Mouse (Mus musculus) cerebellum, postnatal 25 days (tissue): ENCODE data around the gene Zfp955b.
"Not testable (repeated sequence)": the region's sequence is repeated elsewhere in the genome, so short reads cannot be mapped to it uniquely, and the experiment has no call there.

Source experiments
- DNase-seq, 2 experiments: peaks; one replicate each; pipeline ENCODE4 v3.0.0; 2021; ENCODE audit warnings: mixed read lengths in 2 of 2

Zfp955b gene

GRCm38 (mm10) chr17:33289039-33289875 is at the start of gene Zfp955b:
TSS of gene Zfp955b (plus strand) at chr17:33289544.
- DNase-seq: not testable (repeated sequence)

GRCm38 (mm10) chr17:33254530-33255318 is 34.6 kb upstream of the Zfp955b start, which contains the start of gene Zfp955a:
TSS of gene Zfp955a (minus strand) at chr17:33255145.
- DNase-seq: not testable (repeated sequence)

- DNase-seq: not testable (repeated sequence)
Measured at GRCm38 (mm10) chr17:33255319-33255657, 34.1 kb upstream of the Zfp955b start.

GRCm38 (mm10) chr17:33264376-33264775 is 25.0 kb upstream of the Zfp955b start, which contains the start of gene Olfr63:
TSS of gene Olfr63 (plus strand) at chr17:33264676.
- no peak for DNase-seq

- DNase-seq: no peak
Measured at GRCm38 (mm10) chr17:33268907-33269306, 20.4 kb upstream of the Zfp955b start.

- DNase-seq: not testable (repeated sequence)
Measured at GRCm38 (mm10) chr17:33289876-33290149, 469 bp downstream of the Zfp955b start.

- DNase-seq: no peak
Measured at GRCm38 (mm10) chr17:33352981-33353380, 63.6 kb downstream of the Zfp955b start.
